Mouse (Mus musculus): ENCODE results near the gene Map3k3. TPM values are rescaled to one million over a fixed set of nuclear protein-coding genes. Genes with fewer than 3 reads are reported as not detected.
"Not testable (repeated sequence)": the region's sequence is repeated elsewhere in the genome, so short reads cannot be mapped to it uniquely, and the experiment has no call there.

Map3k3 gene
- total RNA-seq, 2 experiments from 2014 or later: 20.6 to 20.8 TPM

DNA sequence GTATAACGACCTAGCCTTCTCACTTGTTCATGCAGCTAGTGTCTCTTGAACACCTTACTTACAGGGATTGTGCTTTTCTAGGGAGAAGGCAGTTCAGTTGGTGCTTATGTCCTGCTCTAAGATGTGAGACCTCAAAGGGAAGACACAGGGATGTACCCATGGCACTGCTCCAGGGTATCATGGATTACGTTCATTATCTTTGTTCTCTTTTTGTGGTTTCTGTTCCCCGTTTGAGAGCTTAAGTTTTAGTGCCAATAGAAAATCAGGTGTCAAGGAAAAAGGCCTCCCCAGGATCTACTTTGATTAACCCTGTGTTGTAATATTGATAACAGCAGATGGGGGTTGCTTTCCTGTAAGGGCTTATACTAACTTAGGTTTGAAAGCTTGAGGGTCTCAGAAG is 10.6 kb upstream of the Map3k3 start:
- DNase-seq: no peak

DNA sequence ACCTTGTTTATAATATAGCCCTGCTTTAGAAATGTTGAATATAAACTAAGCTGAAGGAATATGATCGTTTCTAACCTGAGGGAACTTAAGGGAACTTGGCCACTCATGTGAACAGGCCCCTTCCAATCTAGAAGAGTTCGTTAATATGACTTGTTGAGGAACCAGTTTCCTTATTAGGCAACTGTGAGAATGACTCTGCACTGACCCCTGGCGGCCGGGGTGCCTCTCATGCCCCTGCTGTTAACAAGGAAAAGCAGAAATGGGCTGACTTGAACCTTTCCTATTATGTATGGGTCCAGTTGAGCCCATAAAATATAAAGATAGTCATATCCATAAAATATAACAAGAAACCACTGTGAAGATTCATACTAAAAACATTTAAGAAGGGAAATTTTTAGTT is 8.1 kb upstream of the Map3k3 start:
- intact Hi-C loops (cut with DNase I): no loop called here
- peak; percentile 54 to 60 for DNase-seq

More for the DNA sequence above, 10.6 kb upstream of the Map3k3 start:
- intact Hi-C loops (cut with DNase I): no loop called here

DNA sequence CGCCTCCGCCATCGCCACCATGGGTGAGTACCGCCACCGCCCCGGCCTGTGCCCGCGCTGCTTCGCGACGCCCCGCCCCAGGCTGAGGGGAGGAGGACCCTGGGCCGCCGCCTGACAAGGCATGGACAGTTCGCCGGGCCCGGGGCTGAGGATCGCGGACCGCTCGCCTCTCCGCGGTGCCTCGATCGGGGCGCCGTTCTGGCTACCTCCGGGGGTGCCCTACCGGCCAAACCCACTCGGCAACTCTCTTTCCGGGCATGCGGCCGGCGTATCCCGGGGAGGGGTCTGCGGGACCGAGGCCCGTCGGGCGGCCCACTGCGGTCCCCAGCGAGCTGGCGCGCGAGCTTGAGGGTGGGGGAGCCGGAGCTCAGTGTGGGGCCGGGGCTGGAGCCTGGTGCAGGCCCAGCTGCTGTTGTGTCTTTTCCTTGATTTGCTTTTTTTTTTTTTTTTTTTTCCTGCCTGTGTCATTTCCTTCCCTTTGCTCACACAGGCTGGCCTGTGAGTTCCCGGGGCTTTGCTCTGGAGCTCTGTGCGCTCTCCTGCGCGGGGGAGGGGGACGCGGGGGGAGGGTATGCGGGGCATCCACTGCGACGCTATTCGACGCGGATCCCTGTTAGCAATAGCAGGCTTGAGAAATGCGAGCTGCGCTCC is 623 bp downstream of the Map3k3 start:
- intact Hi-C loops (cut with DNase I): no loop called here

DNA sequence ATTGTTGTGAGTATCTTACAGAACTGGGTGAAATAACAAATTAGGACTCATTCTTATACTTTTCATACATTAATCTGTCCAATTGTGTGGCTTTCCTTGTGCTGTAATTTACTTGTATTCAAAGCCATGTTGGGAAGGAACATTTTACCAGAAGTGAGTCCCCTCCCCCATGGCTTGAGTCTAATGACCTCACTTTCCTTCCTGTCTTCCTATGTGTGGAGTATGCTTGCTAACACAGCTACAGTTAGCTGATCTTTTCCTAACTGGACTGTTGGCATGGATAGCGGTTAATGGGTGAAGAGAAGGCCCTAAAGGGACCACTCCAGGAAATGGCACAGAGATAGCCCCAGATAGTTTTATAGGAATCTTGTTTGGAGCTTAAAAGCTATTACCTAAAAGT is 13.8 kb downstream of the Map3k3 start:
- intact Hi-C loops (cut with DNase I): no loop called here
- DNase-seq: no peak

More for the DNA sequence above, 623 bp downstream of the Map3k3 start:
- DNase-seq: peak; percentile 74

DNA sequence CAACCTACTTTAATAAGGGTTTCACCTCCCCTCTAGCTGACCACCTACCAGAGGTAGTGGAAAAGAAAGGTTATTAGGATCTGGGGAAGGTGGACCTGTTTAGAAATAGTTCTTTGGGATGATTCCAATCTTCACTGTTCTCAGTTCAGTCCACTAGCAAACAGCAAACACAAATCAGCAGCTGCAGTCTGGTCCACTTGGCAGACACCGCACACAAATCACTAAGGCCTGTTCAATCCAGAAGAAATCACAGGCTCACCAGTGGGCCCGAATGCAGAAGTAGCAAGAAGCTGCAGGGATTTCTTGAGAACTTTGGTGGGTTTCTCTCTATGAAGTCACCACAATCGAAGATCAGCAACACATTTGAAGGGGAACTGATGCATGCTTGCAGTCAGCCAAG is 18.5 kb downstream of the Map3k3 start:
- no peak for DNase-seq
- intact Hi-C loops (cut with DNase I): no loop called here

DNA sequence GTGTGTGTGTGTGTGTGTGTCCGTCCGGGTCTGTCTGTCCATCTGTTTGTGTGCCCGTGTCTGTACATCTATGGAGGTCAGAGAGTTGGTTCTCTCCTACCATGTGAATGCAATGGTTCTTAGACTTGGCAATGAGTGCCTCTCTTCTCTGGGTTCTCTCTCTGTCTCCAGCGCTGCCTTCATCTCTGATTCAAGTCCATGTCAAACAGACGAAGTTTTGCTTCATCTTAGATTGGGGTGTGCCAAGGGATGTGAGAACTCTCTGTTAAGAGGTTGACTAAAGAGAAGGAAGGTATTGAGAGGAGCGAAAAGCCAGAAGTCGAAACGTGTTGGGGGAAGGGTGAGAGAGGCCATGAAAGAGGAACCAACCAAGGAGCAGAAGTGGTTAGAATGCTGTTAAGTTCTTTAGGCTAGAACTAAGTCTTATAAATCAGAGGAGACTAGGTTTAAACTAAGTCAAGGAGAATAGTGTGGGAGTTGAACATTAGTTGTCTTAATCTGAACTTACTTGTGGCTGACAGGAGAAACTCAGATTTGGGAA is 21.7 kb downstream of the Map3k3 start:
- DNase-seq: no peak
- intact Hi-C loops (cut with DNase I): no loop called here

DNA sequence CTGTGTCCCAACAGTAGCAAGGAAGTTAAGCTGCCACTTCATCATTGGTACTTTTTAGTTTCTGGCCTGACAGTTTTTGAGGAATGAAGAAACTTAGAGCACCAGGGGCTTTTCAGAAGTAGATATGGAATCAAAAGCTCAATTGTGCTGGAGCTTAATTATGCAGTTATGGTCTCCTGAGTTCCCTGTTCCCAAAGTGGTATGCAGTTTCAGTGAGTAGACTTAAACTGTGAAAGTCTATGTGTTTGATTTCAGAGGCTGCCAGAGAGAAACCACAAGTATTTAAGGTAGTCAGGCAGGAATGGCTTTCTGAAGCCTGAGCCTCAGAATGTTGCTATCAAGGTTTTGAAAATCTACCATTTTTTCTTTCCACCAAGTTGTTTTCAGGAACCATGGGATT is 27.3 kb downstream of the Map3k3 start:
- intact Hi-C loops (cut with DNase I): no loop called here

DNA sequence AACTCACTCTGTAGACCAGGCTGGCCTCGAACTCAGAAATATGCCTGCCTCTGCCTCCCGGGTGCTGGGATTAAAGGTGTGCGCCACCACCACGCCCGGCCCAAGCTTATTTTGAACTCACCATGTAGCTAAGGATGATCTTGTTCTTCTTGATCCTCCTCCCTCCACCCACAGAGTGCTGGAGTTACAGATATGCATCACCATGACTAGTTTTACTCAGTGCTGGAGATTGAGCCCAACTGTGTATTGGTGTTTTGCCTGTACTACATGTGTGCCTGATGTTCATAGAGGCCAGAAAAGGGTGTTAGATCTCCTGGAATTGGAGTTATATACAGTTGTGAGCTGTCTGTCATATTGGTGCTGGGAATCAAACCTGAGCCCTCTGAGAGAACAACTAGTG is 37.8 kb downstream of the Map3k3 start:
- no peak for DNase-seq
- intact Hi-C loops (cut with DNase I): no loop called here

More for the DNA sequence above, 27.3 kb downstream of the Map3k3 start:
- no peak for DNase-seq

DNA sequence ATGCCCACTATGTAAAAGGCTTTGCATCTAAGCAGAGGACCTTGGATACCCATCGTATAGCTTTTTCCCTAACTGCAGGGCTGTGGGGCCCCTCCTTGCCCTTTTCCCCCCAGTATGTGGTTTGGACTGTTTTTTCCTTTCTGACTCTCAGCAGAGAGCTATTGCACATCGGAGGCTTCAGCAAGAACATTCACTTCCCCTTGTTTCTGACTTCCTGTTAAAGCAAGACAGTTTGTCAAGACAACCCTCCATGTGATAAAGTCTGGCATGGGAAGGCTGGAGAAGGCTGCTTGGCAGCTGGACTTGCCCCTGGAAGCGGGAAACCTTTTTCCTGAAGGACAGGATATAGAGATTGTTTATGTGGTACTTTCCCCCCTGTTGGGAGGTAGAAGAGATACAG is 38.3 kb downstream of the Map3k3 start:
- DNase-seq: no peak
- intact Hi-C loops (cut with DNase I): no loop called here

DNA sequence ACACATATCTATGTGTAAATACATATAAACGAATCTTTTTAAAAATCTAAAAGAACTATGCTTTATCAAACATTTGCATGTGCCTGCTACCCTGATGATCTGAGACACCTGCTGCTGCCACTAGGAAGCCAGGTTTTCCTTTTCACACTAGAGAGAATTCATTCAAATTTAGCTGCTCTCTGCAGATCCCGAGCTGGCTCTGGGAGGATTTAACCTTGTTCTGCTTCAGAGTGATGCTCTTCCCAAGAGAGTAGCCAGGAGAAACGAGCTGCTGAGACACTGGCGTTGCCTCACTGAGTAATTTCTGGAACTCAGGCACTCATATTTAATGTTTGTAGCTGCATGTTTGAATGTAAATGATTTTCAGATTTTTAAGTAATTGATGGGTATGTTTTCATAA is 40.4 kb downstream of the Map3k3 start:
- no peak for DNase-seq

DNA sequence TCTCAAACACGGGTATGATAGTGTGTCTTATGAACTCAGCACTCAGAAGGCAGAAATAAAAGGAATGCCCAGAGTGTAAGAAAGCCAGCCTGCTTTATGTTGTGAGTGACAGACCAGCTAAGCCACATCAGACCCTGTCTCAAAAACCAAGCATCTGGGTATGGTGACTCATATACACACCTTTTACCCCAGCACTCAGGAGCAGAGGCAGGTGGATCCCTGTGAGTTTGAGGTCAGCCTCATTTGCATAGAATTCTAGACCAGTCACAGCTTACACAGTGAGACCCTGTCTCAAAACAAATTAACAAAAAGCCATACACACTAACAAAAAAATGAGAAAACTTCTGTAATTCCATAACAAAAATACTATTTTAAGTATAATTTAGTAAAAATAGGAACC is 41.4 kb downstream of the Map3k3 start:
- DNase-seq: no peak
- intact Hi-C loops (cut with DNase I): no loop called here

More for the DNA sequence above, 40.4 kb downstream of the Map3k3 start:
- intact Hi-C loops (cut with DNase I): no loop called here

DNA sequence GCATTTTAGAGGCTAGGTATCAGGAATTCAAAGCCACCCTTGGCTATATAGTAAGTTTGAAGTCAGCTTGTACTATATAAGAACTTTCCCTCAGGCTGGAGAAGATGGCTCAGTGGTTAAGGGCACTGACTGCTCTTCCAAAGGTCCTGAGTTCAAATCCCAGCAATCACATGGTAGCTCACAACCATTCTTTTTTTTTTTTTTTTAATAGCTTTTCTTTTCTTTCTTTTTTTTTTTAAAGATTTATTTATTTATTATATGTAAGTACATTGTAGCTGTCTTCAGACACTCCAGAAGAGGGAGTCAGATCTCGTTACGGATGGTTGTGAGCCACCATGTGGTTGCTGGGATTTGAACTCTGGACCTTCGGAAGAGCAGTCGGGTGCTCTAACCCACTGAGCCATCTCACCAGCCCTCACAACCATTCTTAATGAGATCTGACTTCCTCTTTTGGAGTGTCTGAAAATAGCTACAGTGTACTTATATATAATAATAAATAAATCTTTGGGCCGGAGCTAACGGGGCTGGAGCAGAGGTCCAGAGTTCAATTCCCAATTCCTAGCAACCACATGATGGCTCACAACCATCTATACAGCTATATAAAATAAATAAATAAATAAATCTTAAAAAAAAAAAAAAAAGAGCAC is 42.4 kb downstream of the Map3k3 start:
- intact Hi-C loops (cut with DNase I); DNase-seq: not testable (repeated sequence)

DNA sequence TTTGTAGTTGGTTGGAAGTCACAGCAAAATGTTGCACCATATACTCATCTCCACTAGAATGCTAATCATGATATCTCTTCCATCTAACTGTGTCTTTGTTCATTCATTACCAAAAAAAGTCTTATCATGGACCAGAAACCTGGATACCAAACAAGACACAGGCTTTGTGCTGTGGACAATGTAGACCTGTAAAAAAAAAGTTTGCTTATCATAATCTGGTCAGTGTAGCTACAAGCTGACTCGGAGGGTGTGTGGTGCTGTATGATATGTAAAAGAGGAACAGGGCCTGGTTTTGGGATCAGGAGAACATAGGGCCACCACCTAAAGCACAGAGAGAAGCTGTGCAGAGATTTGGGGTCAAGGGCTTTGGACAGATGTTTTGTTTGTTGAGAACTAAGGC is 45.1 kb downstream of the Map3k3 start:
- DNase-seq: no peak
- intact Hi-C loops (cut with DNase I): no loop called here

DNA sequence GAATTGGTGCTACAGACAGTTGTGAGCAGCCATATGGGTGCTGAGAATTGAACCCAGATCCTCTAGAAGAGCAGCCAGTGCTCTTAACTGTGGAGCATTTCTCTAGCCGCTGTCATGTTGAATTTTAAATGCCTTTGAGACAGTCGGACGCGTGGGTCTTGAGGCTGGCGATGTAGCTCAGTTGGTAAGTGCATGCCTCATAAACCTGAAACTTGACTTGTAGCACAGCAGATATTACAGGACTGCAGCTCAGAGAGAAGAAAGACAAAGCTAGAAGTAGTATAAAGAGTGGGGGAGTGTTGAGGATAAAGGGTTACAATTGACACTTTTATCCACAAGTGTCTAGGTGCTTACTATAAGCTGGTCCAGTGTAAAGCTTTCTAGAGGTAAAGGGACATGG is 48.1 kb downstream of the Map3k3 start:
- intact Hi-C loops (cut with DNase I): no loop called here
- no peak for DNase-seq

DNA sequence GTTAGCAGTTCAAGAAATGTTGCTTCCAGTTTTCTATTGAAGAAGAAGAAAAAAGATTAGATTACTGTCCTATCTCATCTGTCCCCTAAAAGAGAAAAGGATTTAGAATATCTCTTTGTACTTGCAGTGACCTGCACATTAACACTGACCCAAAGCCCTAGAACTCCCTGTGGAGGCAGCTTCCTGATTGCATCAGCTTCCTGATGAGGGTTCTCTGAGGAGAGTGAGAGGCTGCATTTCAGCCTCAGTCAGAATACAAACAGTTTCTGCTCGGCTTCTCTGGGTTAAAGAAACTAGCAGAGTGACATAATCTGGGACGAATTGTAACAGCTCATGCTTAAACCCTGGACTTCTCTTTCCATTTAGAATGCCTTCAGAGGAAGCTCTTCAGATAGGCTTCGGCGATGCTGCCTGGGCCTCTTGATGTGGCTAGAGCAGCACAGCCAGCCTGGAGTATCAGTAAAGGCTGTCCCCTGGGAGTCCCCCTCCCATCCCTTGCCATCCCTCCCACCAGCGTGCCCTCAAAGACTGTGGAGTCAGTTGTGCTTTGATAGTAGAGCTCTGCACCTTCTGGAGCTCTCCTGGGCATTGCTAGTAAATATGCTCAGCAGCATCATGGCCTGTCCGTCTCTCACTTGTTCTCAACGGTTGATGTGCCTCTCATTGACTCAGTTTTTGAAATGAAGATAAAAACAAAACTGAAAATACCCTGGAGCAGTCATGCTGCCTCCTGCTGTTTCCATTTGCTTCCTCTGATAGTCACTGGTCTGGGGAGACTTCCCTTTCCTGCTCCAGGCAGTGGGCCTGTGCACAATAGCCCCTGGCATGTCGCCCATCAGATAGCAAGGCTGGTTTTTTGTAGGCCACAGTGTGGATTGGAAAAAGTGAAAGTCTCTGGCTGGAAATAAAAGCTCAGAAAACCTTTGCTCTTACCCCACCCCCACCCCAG is 50.4 kb downstream of the Map3k3 start:
- intact Hi-C loops (cut with DNase I): no loop called here

DNA sequence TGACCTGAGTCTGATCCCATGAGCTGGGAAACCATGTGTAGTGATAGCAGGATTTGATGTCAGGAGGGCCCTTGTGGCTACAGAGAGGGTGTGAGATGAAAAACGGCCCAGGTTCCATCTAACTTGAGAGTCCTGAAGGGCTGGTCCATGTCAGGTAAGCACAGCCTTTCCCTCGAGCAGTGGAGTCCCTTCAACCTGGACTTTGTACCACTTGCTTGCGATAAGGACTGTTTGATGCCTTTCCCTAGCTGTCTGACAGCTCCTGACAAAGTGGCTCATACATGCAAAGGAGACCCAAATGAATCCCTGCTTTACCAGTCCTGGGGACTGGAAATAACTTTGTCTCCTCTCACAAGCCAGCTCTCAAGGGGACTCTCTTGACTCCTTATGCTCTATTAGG is 66.8 kb downstream of the Map3k3 start:
- no peak for DNase-seq
- intact Hi-C loops (cut with DNase I): no loop called here

More for the DNA sequence above, 50.4 kb downstream of the Map3k3 start:
- peak; percentile 39 to 70 for DNase-seq

DNA sequence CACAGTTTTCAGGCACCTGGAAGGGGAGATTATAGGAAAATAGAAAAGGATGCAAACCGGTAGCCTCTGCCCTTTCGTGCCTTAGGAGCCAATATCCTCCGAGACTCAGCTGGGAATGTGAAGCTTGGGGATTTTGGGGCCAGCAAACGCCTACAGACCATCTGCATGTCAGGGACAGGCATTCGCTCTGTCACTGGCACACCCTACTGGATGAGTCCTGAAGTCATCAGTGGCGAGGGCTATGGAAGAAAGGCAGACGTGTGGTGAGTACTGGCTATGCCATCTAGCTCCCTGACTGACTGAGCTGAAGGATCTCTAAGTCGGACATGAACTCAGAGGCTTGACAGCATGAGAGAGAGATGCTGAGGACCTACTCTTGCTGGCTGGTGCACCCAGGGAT is 67.7 kb downstream of the Map3k3 start:
- intact Hi-C loops (cut with DNase I): no loop called here
- no peak for DNase-seq

DNA sequence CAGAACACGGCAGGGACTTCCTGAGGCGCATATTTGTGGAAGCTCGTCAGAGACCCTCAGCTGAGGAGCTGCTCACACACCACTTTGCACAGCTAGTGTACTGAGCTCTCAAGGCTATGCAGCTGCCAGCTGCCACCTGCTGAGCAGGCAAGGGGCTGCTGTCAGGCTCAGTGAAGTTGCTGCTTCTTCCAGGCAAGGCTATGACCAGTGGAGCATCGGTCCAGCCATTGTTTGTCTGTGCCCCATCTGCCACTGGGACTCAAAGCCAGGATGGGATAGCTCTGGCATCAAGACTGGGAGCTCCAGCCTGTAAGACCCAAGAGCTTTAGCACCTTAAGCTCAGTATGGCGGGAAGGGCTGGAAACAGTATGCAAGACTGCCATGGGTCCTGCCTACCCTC is 69.7 kb downstream of the Map3k3 start:
- intact Hi-C loops (cut with DNase I): no loop called here
- DNase-seq: no peak

DNA sequence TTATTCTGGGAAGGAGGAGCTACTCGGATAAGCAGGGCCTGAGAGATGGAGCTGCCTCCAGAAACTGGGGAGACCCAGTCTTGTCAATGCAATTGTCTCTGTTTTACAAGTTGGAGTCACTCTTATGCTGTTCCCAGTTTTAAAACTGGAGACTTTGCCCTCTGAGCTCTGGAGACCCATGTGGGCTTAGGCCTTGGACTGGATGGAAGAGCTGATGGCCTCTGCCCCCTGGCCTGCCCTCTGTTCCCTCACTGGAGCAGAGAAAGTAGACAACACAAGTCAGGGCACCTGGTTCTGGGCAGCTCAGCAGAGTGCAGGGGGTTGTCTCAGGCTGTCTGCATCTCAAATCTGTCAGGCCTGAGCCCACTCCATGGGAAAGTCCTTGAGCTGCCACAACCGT is 70.4 kb downstream of the Map3k3 start:
- DNase-seq: no peak
- intact Hi-C loops (cut with DNase I): loop anchor here (5.0 kb wide), 2 partner anchors 88 to 243 kb away; no protein-coding TSS in a partner anchor

DNA sequence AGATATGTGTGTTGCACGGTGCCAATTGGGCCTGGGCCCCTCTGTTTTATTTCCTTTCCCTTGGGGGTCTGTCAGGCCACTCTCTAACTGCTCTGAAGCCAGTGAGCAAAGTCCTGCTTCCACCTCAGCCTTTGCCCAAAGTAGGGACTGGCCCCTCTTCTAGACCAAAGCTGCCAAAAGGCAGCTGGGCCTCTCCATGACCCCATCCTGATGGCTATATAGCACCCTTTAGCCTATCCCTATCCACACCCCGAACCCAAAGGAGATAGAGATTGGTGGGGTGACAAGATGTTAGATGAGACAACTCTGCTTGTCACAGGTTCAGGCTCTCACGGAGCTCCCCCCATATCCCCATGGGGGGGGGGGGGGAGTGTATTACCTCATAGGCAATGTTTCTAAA is 71.3 kb downstream of the Map3k3 start:
- intact Hi-C loops (cut with DNase I): loop anchor here (5.0 kb wide), 2 partner anchors 87 to 242 kb away; no protein-coding TSS in a partner anchor
- DNase-seq: no peak

DNA sequence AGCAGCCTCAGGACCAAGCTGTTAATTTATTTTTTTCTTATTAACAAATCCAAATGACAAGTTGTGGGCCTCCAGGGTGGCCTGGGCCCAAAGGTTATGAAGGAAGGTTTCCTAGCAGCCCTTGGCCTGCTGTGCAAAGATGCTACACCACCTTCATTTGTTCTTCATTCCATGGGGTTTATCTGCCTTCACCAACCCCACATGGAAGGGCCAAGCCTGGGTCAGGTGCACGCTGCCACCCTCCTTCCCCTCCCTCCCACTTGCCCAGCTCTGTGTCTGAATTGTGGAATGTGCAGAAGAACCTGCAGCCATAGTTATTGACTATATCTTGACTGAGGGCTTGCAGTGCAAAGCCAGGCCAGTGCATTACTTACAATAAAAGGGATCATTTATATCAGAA is 71.8 kb downstream of the Map3k3 start:
- intact Hi-C loops (cut with DNase I): loop anchor here (5.0 kb wide), 2 partner anchors 86 to 241 kb away; no protein-coding TSS in a partner anchor
- no peak for DNase-seq
